Mouse (Mus musculus): Measurements from ENCODE around the gene Awat1.

Awat1 gene

GRCm38 (mm10) chrX:100571951-100572350 lies at the start of gene Awat1:
TSS of gene Awat1 (plus strand) at chrX:100572251.
- DNase-seq (ENCODE audit: low spot score in 2 of 2): no peak

- DNase-seq (ENCODE audit: low spot score in 2 of 2): no peak
Measured at GRCm38 (mm10) chrX:100524471-100524870, 47.6 kb upstream of the Awat1 start, which contains the start of gene Dgat2l6. TSS of gene Dgat2l6 (plus strand) at chrX:100524838.

GRCm38 (mm10) chrX:100556026-100556425 lies 16.0 kb upstream of the Awat1 start:
- no peak for DNase-seq (ENCODE audit: low spot score in 2 of 2)

GRCm38 (mm10) chrX:100565696-100566095 lies 6.4 kb upstream of the Awat1 start:
- DNase-seq (ENCODE audit: low spot score in 2 of 2): peak; percentile 8 to 25

- DNase-seq (ENCODE audit: low spot score in 2 of 2): no peak
Measured at GRCm38 (mm10) chrX:100594791-100595190, 22.7 kb downstream of the Awat1 start, which contains the start of gene P2ry4. TSS of gene P2ry4 (minus strand) at chrX:100594869.

GRCm38 (mm10) chrX:100597439-100597838 lies 25.4 kb downstream of the Awat1 start:
- peak; percentile 45 to 61 for DNase-seq (ENCODE audit: low spot score in 2 of 2)

- peak; percentile 24 to 30 for DNase-seq (ENCODE audit: low spot score in 2 of 2)
Measured at GRCm38 (mm10) chrX:100599755-100600154, 27.7 kb downstream of the Awat1 start.

GRCm38 (mm10) chrX:100605314-100605713 lies 33.3 kb downstream of the Awat1 start, which contains the start of gene Arr3:
TSS of gene Arr3 (plus strand) at chrX:100605497.
- DNase-seq (ENCODE audit: low spot score in 2 of 2): peak in 1 of 2 experiments; percentile 6

- no peak for DNase-seq (ENCODE audit: low spot score in 2 of 2)
Measured at GRCm38 (mm10) chrX:100618488-100618887, 46.4 kb downstream of the Awat1 start.

GRCm38 (mm10) chrX:100621366-100621765 lies 49.3 kb downstream of the Awat1 start:
- no peak for DNase-seq (ENCODE audit: low spot score in 2 of 2)

- no peak for DNase-seq (ENCODE audit: low spot score in 2 of 2)
Measured at GRCm38 (mm10) chrX:100624242-100624641, 52.2 kb downstream of the Awat1 start.

GRCm38 (mm10) chrX:100625146-100625545 lies 53.1 kb downstream of the Awat1 start:
- DNase-seq (ENCODE audit: low spot score in 2 of 2): no peak

GRCm38 (mm10) chrX:100625546-100625801 lies 53.4 kb downstream of the Awat1 start, which contains the start of gene Kif4:
TSS of gene Kif4 (plus strand) at chrX:100625737.
- no peak for DNase-seq (ENCODE audit: low spot score in 2 of 2)

- DNase-seq (ENCODE audit: low spot score in 2 of 2): peak; percentile 85 to 87
Measured at GRCm38 (mm10) chrX:100625802-100626793, 54.0 kb downstream of the Awat1 start, which contains the start of gene Pdzd11. TSS of gene Pdzd11 (minus strand) at chrX:100626568.

Data from right cerebral cortex, adult 2 months (tissue).